Mouse (Mus musculus): ENCODE data around the gene Sec22c. TPM values are rescaled to one million over a fixed set of nuclear protein-coding genes. Genes with fewer than 3 reads are reported as not detected.

Gene Sec22c
- total RNA-seq, 2 experiments from 2014 or later = 28.7 to 33.4 TPM

DNA sequence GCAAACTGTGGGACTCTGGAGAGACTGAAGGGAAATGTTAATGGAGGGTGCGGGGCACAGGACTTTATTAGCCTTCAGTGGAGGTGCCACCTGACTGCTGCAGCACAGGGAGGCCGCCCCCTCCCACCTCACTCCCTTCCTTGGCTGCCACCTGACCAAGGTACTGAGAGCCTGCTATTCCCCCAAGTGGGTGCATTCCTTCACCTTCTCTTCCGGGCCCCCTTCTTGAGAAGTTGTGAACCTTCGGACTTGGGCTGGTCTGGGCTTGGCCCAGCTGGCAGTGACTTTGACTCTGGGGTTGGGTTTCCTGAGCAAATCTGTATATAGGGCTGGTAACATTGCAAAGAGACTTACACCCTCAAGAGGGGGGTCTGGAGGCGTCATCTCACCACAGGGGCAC is 49.0 kb downstream of the Sec22c start:
- DNase-seq (ENCODE audit: low spot score in 2 of 2) = no peak

DNA sequence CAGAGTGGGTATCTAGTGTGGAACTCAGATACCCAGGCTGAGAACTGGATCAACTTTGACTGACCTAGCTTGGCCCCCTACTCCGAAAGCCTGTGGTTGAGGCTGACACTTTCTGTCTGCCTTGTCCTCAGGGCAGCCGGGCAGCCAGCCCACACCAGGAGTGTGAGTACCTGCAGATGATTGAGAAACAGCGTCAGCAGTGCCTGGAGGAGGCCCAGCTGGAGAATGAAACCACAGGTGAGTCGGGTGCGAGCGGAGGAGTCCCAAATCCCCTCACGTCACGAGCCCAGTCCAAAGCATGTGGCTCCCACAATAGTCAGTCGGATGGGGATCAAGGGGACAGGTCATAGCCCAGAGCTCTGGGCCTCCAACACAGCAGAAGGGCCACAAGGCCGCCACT is 51.6 kb downstream of the Sec22c start:
- no peak for DNase-seq (ENCODE audit: low spot score in 2 of 2)

DNA sequence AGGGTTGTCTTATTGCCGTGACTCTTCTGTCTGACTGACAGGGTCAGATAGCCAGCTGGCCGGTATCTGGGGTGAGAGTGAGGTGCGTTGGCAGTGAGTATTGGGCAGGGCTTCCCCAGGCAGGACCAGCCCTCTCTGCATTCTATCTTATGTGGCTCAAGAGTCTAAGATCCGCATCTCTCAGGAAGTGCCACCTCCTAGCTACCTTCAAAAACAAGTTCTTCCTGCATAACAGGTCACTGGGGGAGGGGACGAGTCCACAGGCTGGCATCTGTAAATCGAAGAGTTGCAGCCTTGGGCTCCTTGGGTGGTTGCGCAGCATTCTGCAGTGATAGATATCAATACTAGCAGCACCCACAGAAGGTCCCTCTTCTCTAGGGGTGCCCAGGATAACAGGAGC is 58.3 kb downstream of the Sec22c start:
- DNase-seq (ENCODE audit: low spot score in 2 of 2) = no peak

DNA sequence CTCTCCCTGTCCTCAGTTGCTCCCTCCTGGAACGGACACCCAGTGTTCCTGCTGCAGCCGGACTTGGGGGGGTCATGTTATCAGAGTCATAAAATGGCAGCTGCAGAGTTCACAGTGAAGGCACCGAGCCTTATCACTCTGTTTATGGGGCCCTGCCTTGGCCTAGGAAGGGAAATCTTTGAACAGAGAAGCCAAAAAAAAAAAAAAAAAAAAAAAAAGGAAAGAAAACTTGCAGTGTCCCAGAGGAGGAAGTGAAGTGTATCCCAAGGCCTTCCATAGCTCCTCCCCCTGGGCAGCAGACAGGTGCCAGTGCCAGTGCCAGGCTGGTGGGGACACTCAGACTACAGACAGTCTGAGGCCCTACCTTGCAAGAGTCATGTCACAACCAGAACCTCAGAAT is 60.4 kb downstream of the Sec22c start:
- DNase-seq (ENCODE audit: low spot score in 2 of 2) = no peak

DNA sequence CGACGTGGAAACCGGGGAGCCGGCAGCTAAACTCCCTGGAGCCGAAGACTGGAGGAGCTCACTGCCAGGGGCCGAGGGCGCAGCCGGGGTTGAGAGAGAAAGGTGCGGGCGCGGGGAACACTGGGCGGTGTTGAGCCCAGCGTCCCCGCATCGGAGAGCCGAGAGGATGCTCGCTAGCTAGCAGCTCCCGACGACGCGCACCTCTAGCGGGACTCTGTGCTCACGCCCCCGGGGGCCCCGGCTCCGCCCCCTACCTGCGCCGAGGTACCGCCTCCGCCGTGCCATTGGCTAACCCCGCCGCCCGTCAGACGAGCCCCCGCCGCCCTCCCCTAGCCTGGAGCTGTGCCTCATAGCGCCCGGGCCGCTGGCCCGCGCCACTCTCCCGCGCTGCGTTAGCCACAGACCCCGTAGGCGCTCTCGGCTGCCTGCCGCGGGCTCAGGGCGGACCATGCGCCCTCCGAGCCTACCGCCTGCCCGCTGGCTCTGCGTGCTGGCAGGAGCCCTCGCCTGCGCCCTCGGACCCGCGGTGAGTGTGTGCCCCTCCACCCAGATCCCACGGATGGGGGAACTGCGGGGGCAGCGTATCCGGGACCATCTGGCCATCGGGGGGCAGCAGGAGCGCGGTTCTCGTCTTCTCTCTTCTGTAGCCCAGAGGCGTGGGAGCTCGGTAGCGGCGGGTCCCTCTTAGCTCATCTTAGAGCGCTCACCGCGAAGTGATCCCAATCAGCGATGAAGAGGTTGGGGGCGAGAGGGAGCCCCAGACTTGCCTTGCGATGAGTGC is 62.7 kb downstream of the Sec22c start, which contains the start of gene Vipr1:
Gene Vipr1 (plus strand): TSS at position 316 of the 781 bp plus-strand sequence.
- peak; percentile 84 to 91 for DNase-seq (ENCODE audit: low spot score in 2 of 2)

DNA sequence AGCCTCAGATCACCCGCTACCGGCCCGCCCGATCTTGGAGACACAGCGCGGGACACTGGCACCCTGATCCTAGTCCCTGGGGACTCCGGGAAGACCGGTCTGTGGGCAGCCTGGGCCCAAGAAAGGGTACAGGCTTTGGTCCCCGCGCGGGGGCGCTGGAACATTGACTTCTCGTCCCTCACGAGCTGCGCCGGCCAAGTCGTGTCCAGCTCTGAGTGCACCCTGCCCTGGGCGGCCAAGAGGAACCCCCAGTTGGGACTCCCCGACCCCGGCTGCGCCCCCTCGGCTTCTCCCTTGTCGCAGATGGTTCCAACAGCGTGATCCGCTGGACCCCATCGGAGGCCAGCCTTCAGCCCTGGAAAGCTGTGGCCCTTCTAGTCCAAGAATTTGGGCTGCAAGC is 63.3 kb downstream of the Sec22c start, which contains the start of gene Lyzl4:
Gene Lyzl4 (minus strand): TSS at position 96 of the 400 bp plus-strand sequence.
- peak; percentile 65 to 80 for DNase-seq (ENCODE audit: low spot score in 2 of 2)

DNA sequence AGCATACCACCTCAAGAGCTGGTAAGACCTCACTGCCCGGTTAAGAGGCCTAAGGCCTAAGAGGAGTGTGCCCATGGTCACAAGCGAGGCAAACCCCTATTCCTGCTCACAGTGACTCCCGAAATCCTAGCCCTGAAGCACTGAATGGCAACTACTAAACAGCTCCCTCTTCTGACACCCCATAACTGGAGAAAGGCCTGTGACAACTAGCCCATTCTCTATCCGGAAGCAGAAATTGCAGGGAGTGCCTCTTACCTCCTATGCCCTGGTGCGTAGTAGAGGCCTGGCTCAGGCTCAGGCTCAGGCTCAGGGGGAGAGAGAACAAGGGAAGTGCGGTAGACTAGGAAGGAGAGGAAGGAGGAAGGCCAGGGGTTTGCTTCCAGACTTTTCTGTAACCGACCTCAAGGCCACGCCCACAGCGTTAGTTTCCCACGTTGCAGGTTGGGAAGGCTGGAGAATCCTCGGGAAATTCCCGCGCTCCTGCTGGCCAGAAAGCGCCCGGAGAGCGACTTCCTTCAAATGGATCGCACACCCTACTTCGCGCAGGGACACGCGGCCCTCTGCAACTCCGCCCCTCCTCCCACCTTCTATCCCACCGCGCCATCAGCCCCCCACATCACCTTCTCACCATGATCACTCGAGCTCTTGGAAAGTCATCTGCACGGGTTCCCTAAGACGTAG is 63.9 kb downstream of the Sec22c start:
- DNase-seq (ENCODE audit: low spot score in 2 of 2) = no peak

DNA sequence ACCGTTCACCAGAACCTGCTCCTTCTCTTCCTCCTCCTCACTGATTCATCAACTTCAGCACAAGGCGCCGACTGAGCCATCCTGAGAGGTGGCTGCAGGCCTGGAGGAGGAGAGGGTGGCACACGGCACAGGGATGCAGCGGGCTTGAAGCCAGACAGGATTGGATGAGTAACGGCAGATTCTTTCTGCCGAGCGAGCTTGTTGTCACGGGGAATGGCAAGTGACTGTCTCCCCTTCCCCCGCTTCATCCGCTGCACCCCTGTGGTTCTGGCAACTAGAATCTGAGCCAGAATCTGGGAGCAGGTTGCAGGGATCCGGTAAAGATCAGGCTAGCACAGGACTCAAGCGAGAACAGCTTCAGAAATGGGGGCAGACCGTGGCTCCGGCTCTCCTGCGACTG is 65.5 kb downstream of the Sec22c start:
- peak; percentile 82 to 84 for DNase-seq (ENCODE audit: low spot score in 2 of 2)

DNA sequence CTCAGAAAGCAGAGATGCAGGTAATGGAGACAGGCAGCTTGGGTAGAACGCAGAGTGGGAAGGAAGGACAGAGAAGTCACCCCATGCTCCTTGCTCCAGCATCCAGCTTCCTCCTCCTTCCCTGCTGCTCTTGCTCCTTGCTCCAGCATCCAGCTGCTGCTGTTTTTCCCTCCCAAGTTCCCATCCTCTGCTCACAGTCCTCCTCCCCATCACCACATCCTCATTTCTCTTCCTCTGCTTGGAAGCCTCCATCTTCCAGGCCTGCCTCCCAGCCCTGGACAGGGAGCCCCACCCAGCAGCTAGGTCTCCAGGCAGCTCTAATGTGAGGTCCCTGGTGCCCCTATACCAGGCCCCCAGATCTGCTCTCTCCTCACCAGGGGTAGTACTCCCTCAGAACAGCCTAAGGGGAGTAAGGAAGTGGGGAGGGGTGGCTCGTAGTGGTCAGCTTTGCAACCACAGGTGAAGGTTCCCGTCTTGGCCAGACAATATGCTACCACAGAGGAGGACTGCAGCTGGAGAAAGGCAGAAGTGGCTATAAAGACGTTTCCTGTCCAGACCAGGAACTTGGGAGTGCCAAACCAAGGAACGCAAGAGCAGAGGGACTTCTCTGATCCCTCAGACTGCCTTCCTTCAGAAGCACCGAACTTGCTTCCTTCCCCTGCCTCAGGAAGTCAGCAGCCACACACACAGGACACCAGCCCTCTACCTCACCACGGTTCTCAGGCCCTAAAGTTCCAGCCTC is 69.3 kb downstream of the Sec22c start:
- DNase-seq (ENCODE audit: low spot score in 2 of 2) = no peak

DNA sequence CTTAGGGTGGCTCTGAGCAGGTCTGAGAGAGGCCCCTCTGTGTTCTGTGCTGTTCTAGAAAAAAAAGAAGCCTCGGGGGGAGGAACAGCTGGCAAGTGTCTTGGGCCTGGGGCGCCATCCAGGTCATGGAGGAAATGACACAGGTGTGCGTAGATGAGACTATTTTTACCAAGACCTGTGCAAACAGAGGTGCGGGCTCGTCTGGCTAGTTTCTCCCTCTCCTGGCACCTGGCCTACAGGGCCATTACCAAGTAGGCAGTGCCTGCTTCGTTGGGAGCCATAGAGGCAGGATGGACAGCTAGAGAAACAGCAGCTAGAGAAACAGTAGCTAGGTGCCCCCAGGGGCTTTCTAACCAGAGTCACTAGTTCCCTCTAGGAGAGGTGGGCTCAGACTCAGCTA is 72.0 kb downstream of the Sec22c start:
- no peak for DNase-seq (ENCODE audit: low spot score in 2 of 2)

DNA sequence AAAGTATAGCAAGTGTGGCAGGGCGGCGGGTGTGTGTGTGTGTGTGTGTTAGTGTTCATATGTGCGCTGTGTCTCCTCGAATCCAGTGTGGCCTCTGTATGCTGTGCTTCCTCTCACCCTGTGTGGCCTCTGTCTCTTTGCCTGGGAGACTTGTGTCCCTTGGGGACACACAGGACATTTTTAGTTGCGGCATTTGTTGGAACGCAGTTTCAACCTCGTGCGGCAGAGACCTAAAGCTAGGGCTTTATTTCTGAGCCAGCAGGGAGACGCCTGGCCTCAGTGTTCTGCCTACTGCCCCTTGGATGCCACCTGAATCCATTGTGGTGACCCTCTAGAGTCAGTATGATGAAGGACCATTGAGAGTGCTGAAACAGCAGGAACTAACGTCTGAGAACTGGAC is 72.4 kb downstream of the Sec22c start:
- DNase-seq (ENCODE audit: low spot score in 2 of 2) = no peak

DNA sequence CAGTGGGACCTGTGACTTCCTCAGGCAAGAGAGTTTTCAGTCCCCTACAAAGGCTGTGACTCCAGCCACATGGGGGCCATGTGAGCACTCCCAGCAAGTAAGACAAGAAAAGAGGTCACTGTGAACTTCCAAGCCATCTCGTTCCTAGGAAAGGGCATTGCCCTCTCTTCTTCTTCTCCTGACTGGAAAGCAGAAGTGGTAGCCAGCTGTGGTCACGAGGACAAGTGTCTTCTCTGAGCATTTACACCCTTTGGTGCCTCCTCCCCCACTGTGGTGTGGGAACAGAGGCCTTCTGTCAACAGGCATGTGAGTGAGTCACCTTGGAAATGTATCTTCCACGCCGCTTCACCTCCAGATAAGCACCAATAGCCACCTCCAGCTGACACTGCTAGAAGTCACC is 73.3 kb downstream of the Sec22c start:
- DNase-seq (ENCODE audit: low spot score in 2 of 2) = no peak

DNA sequence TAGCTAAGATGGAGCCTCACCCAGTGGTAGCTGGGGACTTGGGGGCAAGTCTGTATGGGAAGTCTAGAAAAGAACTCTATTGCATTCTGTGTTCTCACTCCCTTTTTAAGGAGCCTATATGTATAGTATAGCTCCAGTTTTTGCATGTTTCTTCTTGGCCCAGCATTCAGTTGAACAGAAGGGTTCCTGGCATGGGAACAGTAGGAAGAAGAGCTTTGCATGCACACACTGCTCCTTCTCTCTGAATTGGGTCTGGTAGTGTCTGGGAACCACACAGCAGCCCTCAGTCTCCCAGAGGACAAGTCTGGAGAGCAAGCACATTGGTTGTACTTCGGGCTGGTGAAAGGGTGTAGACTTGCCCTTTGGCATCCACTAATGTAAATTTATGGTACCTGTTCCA is 74.7 kb downstream of the Sec22c start:
- no peak for DNase-seq (ENCODE audit: low spot score in 2 of 2)

Other genes with a start within 250 kb of the Sec22c start
- gene Cck, start 209.8 kb downstream of the Sec22c start, total RNA-seq (2021) = 100 to 1,000 TPM; 654 to 660 TPM
- 1 to 10 TPM in 1 of 2 experiments, under 1 TPM in 1; 0.86 to 1.0 TPM for gene Lyzl4, start 63.4 kb downstream of the Sec22c start, total RNA-seq (2021)
- 10 to 100 TPM; 16.5 to 20.6 TPM for gene Vipr1, start 62.8 kb downstream of the Sec22c start, total RNA-seq (2021)
- 10 to 100 TPM; 73.7 to 82.6 TPM for gene Ss18l2, start 4.8 kb upstream of the Sec22c start, total RNA-seq (2021)
- 100 to 1,000 TPM in 1 of 2 experiments, 10 to 100 TPM in 1; 98.6 to 100 TPM for gene Nktr, start 13.7 kb upstream of the Sec22c start, total RNA-seq (2021)
- 100 to 1,000 TPM in 1 of 2 experiments, 10 to 100 TPM in 1; 98.6 to 102 TPM for gene Zfp651, start 53.8 kb upstream of the Sec22c start, total RNA-seq (2021)
- gene Klhl40, start 72.1 kb upstream of the Sec22c start, total RNA-seq (2021) = 1 to 10 TPM; 4.8 to 5.6 TPM
- gene Hhatl, start 87.0 kb upstream of the Sec22c start, total RNA-seq (2021) = 10 to 100 TPM; 17.9 to 20.0 TPM
- gene Ccdc13, start 134.0 kb upstream of the Sec22c start, total RNA-seq (2021) = 1 to 10 TPM; 8.1 to 8.4 TPM
- 10 to 100 TPM; 79.1 to 86.6 TPM for gene Higd1a, start 152.9 kb upstream of the Sec22c start, total RNA-seq (2021)
- 1 to 10 TPM; 1.4 to 2.4 TPM for gene Ackr2, start 192.9 kb upstream of the Sec22c start, total RNA-seq (2021)
- not detected for gene Cyp8b1, start 210.8 kb upstream of the Sec22c start, total RNA-seq (2021)
- gene Fam198a, start 245.5 kb upstream of the Sec22c start, total RNA-seq (2021) = 1 to 10 TPM; 6.7 to 7.2 TPM

Data from layer of hippocampus, adult 18-20 months (tissue).